11 mouse cellular contexts compared by ENCODE assay signal in the genomic region with DNA sequence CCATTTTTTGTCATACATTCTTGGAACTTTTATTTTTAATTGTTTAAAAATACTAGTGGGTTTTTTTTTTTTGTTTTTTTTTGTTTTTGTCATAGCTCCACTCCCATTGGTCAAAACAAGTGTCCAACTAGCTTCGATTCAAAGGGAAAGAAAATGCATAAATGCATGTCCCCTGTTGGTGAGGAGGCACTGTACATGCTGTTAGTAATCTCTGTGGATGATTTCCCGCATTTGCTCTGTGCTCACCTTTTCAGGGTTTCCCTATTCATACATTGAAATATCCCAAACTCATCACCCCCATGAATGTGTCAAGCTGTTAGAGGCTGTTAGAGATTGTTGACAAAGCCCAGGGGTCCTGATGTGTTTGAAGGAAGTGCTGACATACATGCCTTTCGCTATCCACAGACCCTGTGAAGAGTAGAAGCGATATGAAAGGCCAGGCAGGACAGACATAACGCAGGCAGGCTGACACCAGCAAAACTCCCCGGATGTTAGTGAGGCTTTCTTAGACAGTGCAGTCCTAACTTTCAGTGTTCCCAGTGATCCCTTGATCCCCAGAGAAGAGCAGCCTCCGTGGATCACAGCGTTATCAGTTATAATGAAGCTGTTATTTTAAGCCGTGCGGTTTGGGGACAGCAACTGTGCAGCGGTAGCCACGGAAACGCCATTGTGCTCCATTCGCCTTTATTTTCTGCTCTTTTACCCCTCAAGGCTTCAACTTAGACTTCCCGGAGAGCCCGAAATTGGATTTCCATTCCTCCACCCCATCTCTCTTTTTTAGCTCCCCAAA. TPM values are rescaled to one million over a fixed set of nuclear protein-coding genes. Genes with fewer than 3 reads are reported as not detected.
A peak's percentile ranks its signal among the peaks of the same experiment; 100 is the strongest.
DNase-seq lines count a peak whose midpoint lies in the region; ATAC-seq and TF ChIP-seq lines count a peak whose summit lies in the region.
"Had no signal": no experiment of that assay in that cellular context is flagged by ENCODE, and none has a peak within 500 bp of the region (broad histone marks: within the 10 kb centered on the region; RNA-seq: fewer than 3 reads in every experiment).

No protein-coding gene starts in this region.

- H3K4me3 ChIP-seq in heart, postnatal 0 days (ENCODE audit: low read depth, low read length) = peak overlapping the region; percentile 32
- peak overlapping the region; percentile 16 for H3K4me3 ChIP-seq in hindbrain, embryonic 13.5 days
- H3K4me3 ChIP-seq in neural tube, embryonic 14.5 days (ENCODE audit: low read depth, low read length) = no peak overlapping the region

- H3K27me3 ChIP-seq in heart, postnatal 0 days (ENCODE audit: control insufficient read depth, insufficient read depth, low read length) = no peaks in the 10 kb centered on the region
- no peaks in the 10 kb centered on the region for H3K27me3 ChIP-seq in hindbrain, embryonic 13.5 days
- no peaks in the 10 kb centered on the region for H3K27me3 ChIP-seq in neural tube, embryonic 14.5 days (ENCODE audit: control insufficient read depth, insufficient read depth, low read length)

- peak; percentile 20; the same call in 1 of the 2 replicates for ATAC-seq in cerebellum, adult (ENCODE audit: insufficient number of reproducible peaks, low FRiP score, low TSS enrichment)
- ATAC-seq in heart, postnatal 0 days (ENCODE audit: insufficient read depth, low read depth) = peak; percentile 41
- no peak for ATAC-seq in hindbrain, embryonic 13.5 days (ENCODE audit: low FRiP score)
- ATAC-seq in neural tube, embryonic 14.5 days (ENCODE audit: low read depth) = no peak

- 27% methylated on average over 16 of the region's 16 CpGs for WGBS in heart, postnatal 0 days
- 32% methylated on average over 16 of the region's 16 CpGs for WGBS in hindbrain, embryonic 13.5 days
- 38% methylated on average over 16 of the region's 16 CpGs for WGBS in neural tube, embryonic 14.5 days

- H3K36me3 ChIP-seq in heart, postnatal 0 days (replicated peaks; ENCODE audit: control insufficient read depth, insufficient read depth, low read length) = no peaks in the 10 kb centered on the region
- no peaks in the 10 kb centered on the region for H3K36me3 ChIP-seq in hindbrain, embryonic 13.5 days
- no peaks in the 10 kb centered on the region for H3K36me3 ChIP-seq in neural tube, embryonic 14.5 days (ENCODE audit: control insufficient read depth, insufficient read depth, low read length)
- H3K36me3 ChIP-seq: G1E had no signal

- TF ChIP-seq EP300 in heart, postnatal 0 days (IDR thresholded peaks at IDR 0.05; ENCODE audit: low read depth) = no peak

- H3K9me3 ChIP-seq in heart, postnatal 0 days (replicated peaks; ENCODE audit: control insufficient read depth, low read length) = 0 out of 2 replicates have a peak, but pooled peaks cover 5% of the 10 kb centered on the region
- no peaks in the 10 kb centered on the region for H3K9me3 ChIP-seq in hindbrain, embryonic 13.5 days
- no peaks in the 10 kb centered on the region for H3K9me3 ChIP-seq in neural tube, embryonic 14.5 days (ENCODE audit: control insufficient read depth, low read length)

- H3K4me2 ChIP-seq in heart, postnatal 0 days (ENCODE audit: low read depth, low read length) = peak overlapping the region; percentile 57
- peak overlapping the region; percentile 40 for H3K4me2 ChIP-seq in hindbrain, embryonic 13.5 days
- H3K4me2 ChIP-seq in neural tube, embryonic 14.5 days (ENCODE audit: low read depth, low read length) = peak overlapping the region; percentile 35

- no peak overlapping the region for H3K27ac ChIP-seq in heart, postnatal 0 days (ENCODE audit: low read depth)
- no peak overlapping the region for H3K27ac ChIP-seq in hindbrain, embryonic 13.5 days
- H3K27ac ChIP-seq in neural tube, embryonic 14.5 days (ENCODE audit: low read depth, low read length) = no peak overlapping the region

- no peak overlapping the region; the same call in 1 of the 2 replicates for H3K9ac ChIP-seq in heart, postnatal 0 days (replicated peaks; ENCODE audit: low read depth, low read length)
- H3K9ac ChIP-seq in hindbrain, embryonic 13.5 days = 0 out of 2 replicates have a peak overlapping the region, but pooled peaks have one; percentile 30
- 0 out of 2 replicates have a peak overlapping the region, but pooled peaks have one; percentile 7 for H3K9ac ChIP-seq in neural tube, embryonic 14.5 days (replicated peaks; ENCODE audit: low read depth, low read length)

- DNase-seq in cerebellum, adult 9-10 months = no peak
- no peak for DNase-seq in heart, postnatal 0 days (ENCODE audit: low spot score)
- no peak for DNase-seq in heart, adult 9 months (ENCODE audit: low spot score in 2 of 2)
- no peak for DNase-seq in yolk sac, embryonic 10.5 days (ENCODE audit: low spot score)
- no peak for DNase-seq in frontal cortex, postnatal 25 days (ENCODE audit: low spot score in 2 of 2)
- DNase-seq: cerebellum, adult 11-12 months; liver had no signal

- no peaks in the 10 kb centered on the region for H3K4me1 ChIP-seq in heart, postnatal 0 days (ENCODE audit: control insufficient read depth, insufficient read depth)
- H3K4me1 ChIP-seq in hindbrain, embryonic 13.5 days (replicated peaks) = peaks cover 7% of the 10 kb centered on the region; the same call in 1 of the 2 replicates
- no peaks in the 10 kb centered on the region for H3K4me1 ChIP-seq in neural tube, embryonic 14.5 days (ENCODE audit: control insufficient read depth, insufficient read depth, low read length)

- TF ChIP-seq CTCF in heart, postnatal 0 days (IDR thresholded peaks at IDR 0.05; ENCODE audit: low read depth) = no peak

RNA-seq across cellular contexts. Expression of gene Rxylt1, which starts 23.5 kb away (rescaled TPM):
- total RNA-seq in heart, postnatal 0 days (2014; rRNA removed; ENCODE audit: low replicate concordance) = 13.2 and 30.0 TPM in 2 replicates
- 48.7 and 48.9 TPM in 2 replicates for polyA plus RNA-seq in heart, postnatal 0 days (2015; fragmentation: Nextera tagmentation; extraction: Ambion mirVana)
- polyA plus RNA-seq in hindbrain, embryonic 13.5 days (2015; fragmentation: Nextera tagmentation; extraction: Ambion mirVana) = 38.0 and 38.5 TPM in 2 replicates
- 45.6 and 47.4 TPM in 2 replicates for polyA plus RNA-seq in neural tube, embryonic 14.5 days (2014; fragmentation: Nextera tagmentation; extraction: Ambion mirVana)

Comparison
In these comparisons a context has a peak if more than half of its experiments do, and no peak if none do; other contexts are left out.
1. ATAC-seq: peak in cerebellum, adult (single experiment) and heart, postnatal 0 days (single experiment); none in hindbrain, embryonic 13.5 days (single experiment) and neural tube, embryonic 14.5 days (single experiment).
2. Peak in every context shown above with its lines, with median percentiles within 50 percentile points of each other: H3K4me2 ChIP-seq.